Mouse (Mus musculus) forelimb bud, embryonic 11.5 days (tissue): ENCODE measurements around the gene Klk15.
A peak's percentile ranks its signal among the peaks of the same experiment; 100 is the strongest.
"Not testable (repeated sequence)": the region's sequence is repeated elsewhere in the genome, so short reads cannot be mapped to it uniquely, and the experiment has no call there.

Experiments
- DNase-seq: peaks from one replicate; pipeline ENCODE4 v3.0.0-alpha.2; 2012; ENCODE audit warnings: low read depth, low spot score

Klk15 gene

GRCm38 (mm10) chr7:43933440-43933839, at the start of gene Klk15:
Gene Klk15 (plus strand): TSS chr7:43933740.
- no peak for DNase-seq

- DNase-seq: no peak
These were observed 42.2 kb upstream of the Klk15 start for GRCm38 (mm10) chr7:43891365-43891764.

GRCm38 (mm10) chr7:43891788-43892187, 41.8 kb upstream of the Klk15 start:
- DNase-seq: no peak

GRCm38 (mm10) chr7:43894836-43895235, 38.7 kb upstream of the Klk15 start:
- peak; percentile 85 for DNase-seq

- no peak for DNase-seq
These were observed 18.7 kb upstream of the Klk15 start for GRCm38 (mm10) chr7:43914821-43915220.

- no peak for DNase-seq
These were observed 15.1 kb upstream of the Klk15 start for GRCm38 (mm10) chr7:43918426-43918825.

GRCm38 (mm10) chr7:43918871-43919270, 14.7 kb upstream of the Klk15 start:
- DNase-seq: no peak

GRCm38 (mm10) chr7:43919559-43920451, 13.7 kb upstream of the Klk15 start:
- DNase-seq: peak; percentile 80

GRCm38 (mm10) chr7:43920582-43920981, 13.0 kb upstream of the Klk15 start:
- DNase-seq: no peak

- no peak for DNase-seq
These were observed 12.5 kb upstream of the Klk15 start for GRCm38 (mm10) chr7:43921087-43921486.

GRCm38 (mm10) chr7:43921941-43922340, 11.6 kb upstream of the Klk15 start:
- no peak for DNase-seq

GRCm38 (mm10) chr7:43925985-43926384, 7.6 kb upstream of the Klk15 start:
- no peak for DNase-seq

GRCm38 (mm10) chr7:43928521-43928920, 5.0 kb upstream of the Klk15 start:
- peak; percentile 20 for DNase-seq

- no peak for DNase-seq
These were observed 1.2 kb upstream of the Klk15 start for GRCm38 (mm10) chr7:43932337-43932736.

GRCm38 (mm10) chr7:43934747-43935146, 1.2 kb downstream of the Klk15 start:
- no peak for DNase-seq

GRCm38 (mm10) chr7:43936551-43936950, 3.0 kb downstream of the Klk15 start:
- DNase-seq: no peak

- not testable (repeated sequence) for DNase-seq
These were observed 8.8 kb downstream of the Klk15 start for GRCm38 (mm10) chr7:43942293-43942692.

GRCm38 (mm10) chr7:43944727-43945264, 11.3 kb downstream of the Klk15 start:
- no peak for DNase-seq

- no peak for DNase-seq
These were observed 16.8 kb downstream of the Klk15 start, which contains the start of gene Klk1b8 for GRCm38 (mm10) chr7:43950364-43950763. Gene Klk1b8 (plus strand): TSS chr7:43950664.

GRCm38 (mm10) chr7:43952703-43953102, 19.2 kb downstream of the Klk15 start:
- no peak for DNase-seq

GRCm38 (mm10) chr7:43966451-43966850, 32.9 kb downstream of the Klk15 start, which contains the start of gene Klk1b1:
Gene Klk1b1 (plus strand): TSS chr7:43966751.
- DNase-seq: no peak

GRCm38 (mm10) chr7:43967058-43967457, 33.5 kb downstream of the Klk15 start:
- DNase-seq: no peak

GRCm38 (mm10) chr7:43967612-43968011, 34.1 kb downstream of the Klk15 start:
- DNase-seq: no peak
